Mouse (Mus musculus): Measurements from ENCODE around the gene Rpl19. TPM values are rescaled to one million over a fixed set of nuclear protein-coding genes. Genes with fewer than 3 reads are reported as not detected.

Gene Rpl19
- polyA plus RNA-seq, 1 experiment: 2,972 TPM

DNA sequence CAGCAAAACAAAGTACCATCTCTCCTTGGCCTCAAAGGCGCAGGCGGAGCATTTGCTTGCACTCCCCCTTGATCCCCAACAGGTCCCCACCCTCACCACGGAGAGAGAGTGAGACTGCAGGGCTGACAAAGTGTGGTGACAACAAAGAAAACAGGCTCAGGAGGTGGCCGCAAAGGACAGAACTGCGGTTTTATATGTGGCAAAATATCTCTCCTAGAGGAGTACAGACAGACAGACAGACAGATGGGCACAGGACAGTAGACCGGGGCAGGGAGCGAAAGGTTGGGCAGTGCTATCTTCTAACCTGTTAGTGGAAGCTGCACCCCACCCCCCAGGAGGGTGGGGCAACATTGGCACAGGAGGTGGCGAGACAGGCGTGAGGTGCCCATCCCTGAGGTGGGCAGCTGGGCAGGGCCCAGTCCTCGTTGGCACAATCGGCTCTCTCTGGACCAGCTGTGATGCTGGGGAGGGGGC lies 25.1 kb upstream of the Rpl19 start:
- H3K4me2 ChIP-seq (ENCODE audit: low read depth): no peak overlapping the region
- no peak overlapping the region for H3ac ChIP-seq (ENCODE audit: control insufficient read depth, insufficient read length)
- no peak for TF ChIP-seq SRF (IDR thresholded peaks at IDR 0.05; ENCODE audit: control insufficient read depth, insufficient read length, low read depth)
- peak; percentile 69 for TF ChIP-seq POLR2AphosphoS2 (IDR thresholded peaks at IDR 0.05; ENCODE audit: insufficient read length, low read depth)
- peak in 1 of 3 experiments; percentile 62 for TF ChIP-seq MYOG (IDR thresholded peaks at IDR 0.05; ENCODE audit: control insufficient read depth in 1 of 3, insufficient read depth in 1 of 3, insufficient read length in 2 of 3, low read depth in 2 of 3)
- no peak for TF ChIP-seq MAX (IDR thresholded peaks at IDR 0.05; ENCODE audit: low read depth)
- TF ChIP-seq USF1 (IDR thresholded peaks at IDR 0.05; ENCODE audit: low read depth): no peak
- TF ChIP-seq MYOD1 (IDR thresholded peaks at IDR 0.05; ENCODE audit: control insufficient read depth in 1 of 3, insufficient read length in 2 of 3, low read depth in 2 of 3): peak in 1 of 3 experiments; percentile 24
- TF ChIP-seq E2F4 (IDR thresholded peaks at IDR 0.05; ENCODE audit: insufficient read depth): no peak
- peak; percentile 35 for TF ChIP-seq POLR2A (IDR thresholded peaks at IDR 0.05; ENCODE audit: insufficient read length, low read depth)
- no peak for TF ChIP-seq TCF12 (IDR thresholded peaks at IDR 0.05; ENCODE audit: insufficient read depth, poor library complexity, severe bottlenecking)
- H3K36me3 ChIP-seq (ENCODE audit: control insufficient read depth, insufficient read depth): peaks cover 6% of the 10 kb centered on the region
- no peaks in the 10 kb centered on the region for H3K27me3 ChIP-seq (ENCODE audit: control insufficient read depth, insufficient read depth, insufficient read length)
- H3K79me2 ChIP-seq (ENCODE audit: control insufficient read depth, insufficient read depth): no peaks in the 10 kb centered on the region
- H3K4me3 ChIP-seq: no peak overlapping the region

DNA sequence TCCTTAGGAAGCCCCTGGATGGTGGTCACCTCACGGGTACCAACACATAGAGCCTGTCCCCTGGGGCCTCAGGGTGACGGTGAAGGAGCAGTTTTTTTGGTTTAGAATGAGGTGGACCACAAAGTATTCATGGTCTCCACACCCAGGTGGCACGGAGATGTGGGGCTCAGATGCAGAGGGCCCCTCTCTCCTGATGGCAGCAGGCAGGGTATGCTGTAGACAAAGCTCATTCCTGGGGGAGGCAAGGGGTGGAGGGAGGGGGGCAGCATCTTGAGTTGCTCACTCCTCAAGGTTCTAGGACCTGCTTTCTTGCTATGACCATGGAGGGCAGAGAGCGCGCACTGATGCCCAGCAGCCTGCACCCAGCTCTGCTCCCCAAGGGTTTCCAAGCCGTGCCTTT lies 24.5 kb upstream of the Rpl19 start:
- Histone ChIP-seq H3K36me3 (ENCODE audit: control insufficient read depth, insufficient read depth) (peaks cover 7% of the 10 kb centered on the region), H3K79me2 (ENCODE audit: control insufficient read depth, insufficient read depth) (no peaks in the 10 kb centered on the region), H3K4me2 (ENCODE audit: low read depth) (no peak overlapping the region), H3ac (ENCODE audit: control insufficient read depth, insufficient read length) (no peak overlapping the region), H3K4me3 (no peak overlapping the region), H3K27me3 (ENCODE audit: control insufficient read depth, insufficient read depth, insufficient read length) (no peaks in the 10 kb centered on the region)
- TF ChIP-seq E2F4 (IDR thresholded peaks at IDR 0.05; ENCODE audit: insufficient read depth) (no peak), POLR2A (IDR thresholded peaks at IDR 0.05; ENCODE audit: insufficient read length, low read depth) (no peak), TCF12 (IDR thresholded peaks at IDR 0.05; ENCODE audit: insufficient read depth, poor library complexity, severe bottlenecking) (no peak), CEBPB (IDR thresholded peaks at IDR 0.05; ENCODE audit: insufficient read depth, poor library complexity, severe bottlenecking) (no peak), SRF (IDR thresholded peaks at IDR 0.05; ENCODE audit: control insufficient read depth, insufficient read length, low read depth) (no peak), REST (IDR thresholded peaks at IDR 0.05; ENCODE audit: insufficient read depth, insufficient read length) (no peak), TCF3 (IDR thresholded peaks at IDR 0.05; ENCODE audit: insufficient read length, low read depth) (no peak), USF1 (IDR thresholded peaks at IDR 0.05; ENCODE audit: low read depth) (no peak), MYOD1 (IDR thresholded peaks at IDR 0.05; ENCODE audit: control insufficient read depth in 1 of 3, insufficient read length in 2 of 3, low read depth in 2 of 3) (no peak), POLR2AphosphoS2 (IDR thresholded peaks at IDR 0.05; ENCODE audit: insufficient read length, low read depth) (no peak), MAX (IDR thresholded peaks at IDR 0.05; ENCODE audit: low read depth) (no peak)

DNA sequence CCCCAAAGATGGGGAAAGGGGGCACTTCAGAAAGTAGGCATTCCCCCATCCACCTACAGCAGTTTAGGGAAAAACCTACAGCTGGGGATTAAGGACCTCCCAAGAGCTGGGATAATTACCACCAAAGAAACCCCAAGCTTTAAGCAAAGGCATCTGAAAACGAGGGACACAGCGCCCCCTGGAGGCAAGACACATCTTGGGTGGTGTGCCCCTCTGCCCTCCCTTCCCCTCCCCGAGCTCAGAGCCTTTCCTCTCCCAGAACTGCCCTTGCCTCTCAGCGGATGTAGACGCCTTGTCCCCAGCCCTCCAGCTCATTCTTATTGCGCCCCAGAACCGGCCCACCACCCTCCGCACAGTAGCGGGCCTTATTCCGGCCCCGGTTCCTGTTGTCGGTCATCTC lies 23.9 kb upstream of the Rpl19 start:
- H3K4me3 ChIP-seq: no peak overlapping the region
- TF ChIP-seq POLR2A (IDR thresholded peaks at IDR 0.05; ENCODE audit: insufficient read length, low read depth) (no peak), POLR2AphosphoS2 (IDR thresholded peaks at IDR 0.05; ENCODE audit: insufficient read length, low read depth) (peak; percentile 64)
- H3ac ChIP-seq (ENCODE audit: control insufficient read depth, insufficient read length): no peak overlapping the region
- H3K27me3 ChIP-seq (ENCODE audit: control insufficient read depth, insufficient read depth, insufficient read length): no peaks in the 10 kb centered on the region
- no peak overlapping the region for H3K4me2 ChIP-seq (ENCODE audit: low read depth)
- no peaks in the 10 kb centered on the region for H3K79me2 ChIP-seq (ENCODE audit: control insufficient read depth, insufficient read depth)
- H3K36me3 ChIP-seq (ENCODE audit: control insufficient read depth, insufficient read depth): peaks cover 7% of the 10 kb centered on the region

DNA sequence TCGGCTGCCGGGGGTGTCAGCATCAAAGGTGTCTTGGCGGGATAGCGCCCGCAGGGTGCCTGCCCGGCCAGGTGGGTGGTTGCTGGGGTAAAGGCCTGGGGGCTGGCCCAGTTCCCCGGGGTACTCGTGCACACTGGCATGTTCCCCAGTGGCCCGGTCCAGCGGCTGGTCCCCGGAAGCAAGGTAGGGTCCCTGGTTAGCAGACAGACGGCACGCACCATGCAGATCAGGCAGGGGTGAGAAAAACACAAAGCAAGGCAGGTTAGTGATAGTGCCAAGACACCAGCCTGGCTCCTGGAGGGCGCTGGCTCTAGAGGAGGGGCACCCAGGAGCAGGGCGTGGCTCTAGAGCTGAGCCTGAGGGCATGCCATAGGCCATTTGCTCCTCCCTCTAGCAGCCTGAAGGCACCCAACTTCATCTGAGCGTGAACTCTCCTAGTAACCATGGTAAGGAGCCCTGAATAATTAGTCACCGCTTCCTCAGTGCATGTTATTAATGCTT lies 23.3 kb upstream of the Rpl19 start:
- H3K4me2 ChIP-seq (ENCODE audit: low read depth): no peak overlapping the region
- peaks cover 7% of the 10 kb centered on the region for H3K36me3 ChIP-seq (ENCODE audit: control insufficient read depth, insufficient read depth)
- H3K27me3 ChIP-seq (ENCODE audit: control insufficient read depth, insufficient read depth, insufficient read length): no peaks in the 10 kb centered on the region
- H3ac ChIP-seq (ENCODE audit: control insufficient read depth, insufficient read length): no peak overlapping the region
- H3K79me2 ChIP-seq (ENCODE audit: control insufficient read depth, insufficient read depth): no peaks in the 10 kb centered on the region
- TF ChIP-seq TCF12 (IDR thresholded peaks at IDR 0.05; ENCODE audit: insufficient read depth, poor library complexity, severe bottlenecking) (no peak), USF1 (IDR thresholded peaks at IDR 0.05; ENCODE audit: low read depth) (no peak), E2F4 (IDR thresholded peaks at IDR 0.05; ENCODE audit: insufficient read depth) (no peak), MYOG (IDR thresholded peaks at IDR 0.05; ENCODE audit: control insufficient read depth in 1 of 3, insufficient read depth in 1 of 3, insufficient read length in 2 of 3, low read depth in 2 of 3) (no peak), REST (IDR thresholded peaks at IDR 0.05; ENCODE audit: insufficient read depth, insufficient read length) (no peak), TCF3 (IDR thresholded peaks at IDR 0.05; ENCODE audit: insufficient read length, low read depth) (no peak), MYOD1 (IDR thresholded peaks at IDR 0.05; ENCODE audit: control insufficient read depth in 1 of 3, insufficient read length in 2 of 3, low read depth in 2 of 3) (no peak), CEBPB (IDR thresholded peaks at IDR 0.05; ENCODE audit: insufficient read depth, poor library complexity, severe bottlenecking) (no peak), POLR2A (IDR thresholded peaks at IDR 0.05; ENCODE audit: insufficient read length, low read depth) (no peak)
- no peak overlapping the region for H3K4me3 ChIP-seq

- no peaks in the 10 kb centered on the region for H3K27me3 ChIP-seq (ENCODE audit: control insufficient read depth, insufficient read depth, insufficient read length)
- no peak overlapping the region for H3K4me3 ChIP-seq
- peaks cover 9% of the 10 kb centered on the region for H3K36me3 ChIP-seq (ENCODE audit: control insufficient read depth, insufficient read depth)
- no peak for TF ChIP-seq TCF3 (IDR thresholded peaks at IDR 0.05; ENCODE audit: insufficient read length, low read depth)
- TF ChIP-seq POLR2AphosphoS2 (IDR thresholded peaks at IDR 0.05; ENCODE audit: insufficient read length, low read depth): no peak
- no peak for TF ChIP-seq E2F4 (IDR thresholded peaks at IDR 0.05; ENCODE audit: insufficient read depth)
- no peak for TF ChIP-seq SRF (IDR thresholded peaks at IDR 0.05; ENCODE audit: control insufficient read depth, insufficient read length, low read depth)
- TF ChIP-seq CEBPB (IDR thresholded peaks at IDR 0.05; ENCODE audit: insufficient read depth, poor library complexity, severe bottlenecking): no peak
- TF ChIP-seq MAX (IDR thresholded peaks at IDR 0.05; ENCODE audit: low read depth): no peak
- TF ChIP-seq TCF12 (IDR thresholded peaks at IDR 0.05; ENCODE audit: insufficient read depth, poor library complexity, severe bottlenecking): no peak
- TF ChIP-seq MYOD1 (IDR thresholded peaks at IDR 0.05; ENCODE audit: control insufficient read depth in 1 of 3, insufficient read length in 2 of 3, low read depth in 2 of 3): no peak
- TF ChIP-seq MYOG (IDR thresholded peaks at IDR 0.05; ENCODE audit: control insufficient read depth in 1 of 3, insufficient read depth in 1 of 3, insufficient read length in 2 of 3, low read depth in 2 of 3): no peak
- no peak for TF ChIP-seq USF1 (IDR thresholded peaks at IDR 0.05; ENCODE audit: low read depth)
- TF ChIP-seq POLR2A (IDR thresholded peaks at IDR 0.05; ENCODE audit: insufficient read length, low read depth): no peak
- TF ChIP-seq REST (IDR thresholded peaks at IDR 0.05; ENCODE audit: insufficient read depth, insufficient read length): no peak
- H3K79me2 ChIP-seq (ENCODE audit: control insufficient read depth, insufficient read depth): no peaks in the 10 kb centered on the region
- no peak overlapping the region for H3ac ChIP-seq (ENCODE audit: control insufficient read depth, insufficient read length)
- no peak overlapping the region for H3K4me2 ChIP-seq (ENCODE audit: low read depth)
Observed at GRCm38 (mm10) chr11:98004161-98004560, 22.3 kb upstream of the Rpl19 start.
